Mouse (Mus musculus) myocyte (in vitro differentiated cells): ENCODE results near the gene Ppil2.

Experiments
- MAX ChIP-seq: IDR thresholded peaks from one replicate; pipeline ENCODE4 v1.6.1; 2011; ENCODE audit warnings: low read depth, mild to moderate bottlenecking, control low read depth
- MYOD1 ChIP-seq, 3 experiments: IDR thresholded peaks; one replicate each; pipeline ENCODE4 v1.6.1; 2011; ENCODE audit warnings: control low read depth in 2 of 3, low read depth in 2 of 3, mild to moderate bottlenecking in 2 of 3, moderate library complexity in 1 of 3; ENCODE audit not compliant: insufficient read length in 2 of 3, control insufficient read depth in 1 of 3
- POLR2A ChIP-seq: IDR thresholded peaks from one replicate; pipeline ENCODE4 v1.6.1; 2011; ENCODE audit warnings: low read depth, mild to moderate bottlenecking, control low read depth, moderate library complexity; ENCODE audit not compliant: insufficient read length
- TCF3 ChIP-seq: IDR thresholded peaks from one replicate; pipeline ENCODE4 v1.6.1; 2011; ENCODE audit warnings: low read depth, control low read depth; ENCODE audit not compliant: insufficient read length

DNA sequence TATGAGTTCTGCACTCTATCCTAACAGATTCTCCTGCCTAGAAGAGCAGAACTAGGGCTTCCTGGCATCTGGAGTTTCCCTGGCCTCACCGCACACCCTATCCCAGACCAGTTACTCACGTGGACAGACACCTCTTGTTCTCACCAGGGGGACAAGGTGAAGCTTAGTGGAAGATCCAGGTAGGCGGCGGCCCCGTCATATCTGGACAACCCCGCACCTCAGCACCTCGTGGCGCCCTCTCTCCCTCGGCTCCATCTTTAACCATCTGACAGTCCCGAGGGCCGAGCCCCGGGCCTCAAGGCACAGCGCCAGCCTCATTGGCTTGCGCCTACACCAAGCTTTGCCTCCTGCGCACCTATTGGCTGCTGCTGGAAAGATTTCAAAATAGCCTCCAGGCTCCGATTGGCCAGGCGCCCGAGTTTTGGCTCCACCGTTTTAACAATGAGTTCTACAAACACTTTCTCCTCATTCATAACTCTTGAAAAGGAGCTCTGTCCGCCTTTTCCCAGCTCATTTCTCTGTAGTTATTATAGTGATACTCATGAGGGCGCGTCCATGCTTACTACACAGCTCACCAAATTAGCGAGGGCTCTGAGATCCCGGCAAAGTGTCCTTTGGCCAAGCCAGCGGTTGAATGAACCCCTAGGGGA, 13.9 kb upstream of the Ppil2 start, which contains the start of gene 2610318N02Rik:
- TF ChIP-seq TCF3 (no peak), POLR2A (peak; percentile 78), MYOD1 (IDR thresholded peaks at IDR 0.05; ENCODE audit: control insufficient read depth in 1 of 3, insufficient read length in 2 of 3, low read depth in 2 of 3) (no peak), MAX (peak; percentile 29)
